Mouse (Mus musculus) cerebellum, adult 2 months (tissue): ENCODE measurements around the gene Naa11. TPM values are rescaled to one million over a fixed set of nuclear protein-coding genes. Genes with fewer than 3 reads are reported as not detected.

Source experiments
- DNase-seq, 2 experiments: peaks; one replicate each; pipeline ENCODE4 v3.0.0; 2021
- H3K27ac ChIP-seq: fragments of 200-500 bp; 2 replicates; pipeline ENCODE4 v1.5.1; 2012; ENCODE audit warnings: low read length, control low read depth, inconsistent platforms; ENCODE audit not compliant: insufficient read depth
- H3K27me3 ChIP-seq: fragments of 200-500 bp; 2 replicates; pipeline ENCODE4 v1.6.1; 2012; ENCODE audit warnings: inconsistent platforms, mild to moderate bottlenecking, low read length, moderate library complexity; ENCODE audit not compliant: control insufficient read depth, insufficient read depth
- H3K4me1 ChIP-seq: fragments of 200-500 bp; 2 replicates; pipeline ENCODE4 v1.6.1; 2011; ENCODE audit warnings: low read length; ENCODE audit not compliant: control insufficient read depth, insufficient read depth
- H3K4me3 ChIP-seq: fragments of 200-500 bp; replicated peaks from 2 replicates; pipeline ENCODE3; 2011; ENCODE audit warnings: mild to moderate bottlenecking, low read depth, low read length, control low read depth; ENCODE audit not compliant: insufficient read depth
- CTCF ChIP-seq: fragments of 200-500 bp; IDR thresholded peaks from 2 replicates; pipeline ENCODE4 v1.5.1; 2011; ENCODE audit warnings: low read depth, mild to moderate bottlenecking, control low read depth, low read length, moderate library complexity, borderline replicate concordance; ENCODE audit not compliant: insufficient read depth
- POLR2A ChIP-seq: fragments of 200-500 bp; IDR thresholded peaks from 2 replicates; pipeline ENCODE4 v1.6.1; 2011; ENCODE audit warnings: low read length, control low read depth, borderline replicate concordance; ENCODE audit not compliant: insufficient read depth
- WGBS: fragments of 180-500 bp; shearing (Covaris S2); methylation state at CpG from one replicate; pipeline ENCODE4 v1.1.7; 2018; 5-methylcytosine and 5-hydroxymethylcytosine counted together
- polyA plus RNA-seq: library from polyadenylated mRNA; depleted of rRNA; stranded (reverse); fragments of >200 nt; gene quantifications from 2 replicates; pipeline ENCODE4 v1.2.3, GENCODE M21; 2012; rRNA removed

Naa11 gene
- polyA plus RNA-seq, 1 experiment, result not detected

DNA sequence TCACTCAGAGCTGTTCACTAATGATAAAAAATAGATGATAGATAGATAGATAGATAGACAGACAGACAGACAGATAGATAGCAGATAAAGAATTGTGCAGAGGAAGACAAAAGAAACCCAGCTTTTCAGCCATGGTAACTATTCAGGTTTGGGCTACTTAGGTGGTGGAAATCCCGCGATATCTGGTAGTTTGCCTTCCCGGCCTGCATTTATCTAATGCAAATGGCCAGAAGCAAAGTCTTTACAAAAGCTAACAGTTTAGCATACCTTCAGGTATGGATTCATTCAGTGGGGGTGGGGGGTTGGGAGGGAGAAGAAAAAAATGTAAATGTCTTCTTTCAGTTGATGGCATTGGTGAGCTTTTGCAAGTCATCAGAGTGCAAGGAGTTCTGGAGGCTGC lies 48.0 kb downstream of the Naa11 start:
- H3K4me3 ChIP-seq, result no peak overlapping the region
- WGBS, result 97% methylated on average over 3 of the region's 3 CpGs
- no peak for DNase-seq
- H3K27me3 ChIP-seq, result no peaks in the 10 kb centered on the region
- peaks cover 3% of the 10 kb centered on the region for H3K4me1 ChIP-seq
- TF ChIP-seq POLR2A, result no peak
- no peak for TF ChIP-seq CTCF
- H3K27ac ChIP-seq, result no peak overlapping the region

GRCm38 (mm10) chr5:97334794-97335193 lies 57.4 kb downstream of the Naa11 start:
- Histone ChIP-seq H3K27ac (no peak overlapping the region), H3K4me1 (no peaks in the 10 kb centered on the region), H3K4me3 (no peak overlapping the region), H3K27me3 (no peaks in the 10 kb centered on the region)
- WGBS, result 85% methylated on average over 3 of the region's 3 CpGs
- no peak for DNase-seq
- TF ChIP-seq POLR2A, result no peak
- TF ChIP-seq CTCF, result no peak

Other genes starting within 250 kb of the Naa11 start
- not detected in 2 replicates for gene Gk2, start 64.6 kb upstream of the Naa11 start, polyA plus RNA-seq